Mouse (Mus musculus) heart, postnatal 0 days (tissue): ENCODE data around the gene Rbfox2. TPM values are rescaled to one million over a fixed set of nuclear protein-coding genes. Genes with fewer than 3 reads are reported as not detected.

Source experiments
- ATAC-seq: fragments of 200-750 bp; cut with Nextera tagmentation; 2 replicates; pipeline ENCODE4 v1.8.0; 2017; ENCODE audit warnings: low read depth, moderate number of reproducible peaks, moderate library complexity; ENCODE audit not compliant: insufficient read depth
- DNase-seq: peaks from one replicate; pipeline ENCODE4 v3.0.0-alpha.2; 2016; ENCODE audit warnings: low spot score
- H3K27ac ChIP-seq: fragments of 300-500 bp; sonication (generic); 2 replicates; pipeline ENCODE4 v1.5.1; 2014; ENCODE audit warnings: low read depth, mild to moderate bottlenecking
- H3K27me3 ChIP-seq: fragments of 300-500 bp; sonication (generic); 2 replicates; pipeline ENCODE4 v1.6.1; 2014; ENCODE audit warnings: low read length, mixed read lengths; ENCODE audit not compliant: control insufficient read depth, insufficient read depth
- H3K36me3 ChIP-seq: fragments of 300-500 bp; sonication (generic); replicated peaks from 2 replicates; pipeline ENCODE4 v1.6.1; 2014; ENCODE audit warnings: low read length, mixed read lengths; ENCODE audit not compliant: control insufficient read depth, insufficient read depth
- H3K4me1 ChIP-seq: fragments of 300-500 bp; sonication (generic); 2 replicates; pipeline ENCODE4 v1.6.1; 2014; ENCODE audit warnings: antibody characterized with exemption; ENCODE audit not compliant: control insufficient read depth, insufficient read depth
- H3K4me2 ChIP-seq: fragments of 300-500 bp; sonication (generic); 2 replicates; pipeline ENCODE4 v1.6.1; 2014; ENCODE audit warnings: low read depth, mild to moderate bottlenecking, low read length, moderate library complexity
- H3K4me3 ChIP-seq: fragments of 300-500 bp; sonication (generic); 2 replicates; pipeline ENCODE4 v1.5.1; 2014; ENCODE audit warnings: low read depth, low read length
- H3K9ac ChIP-seq: fragments of 300-500 bp; sonication (generic); replicated peaks from 2 replicates; pipeline ENCODE4 v1.6.1; 2014; ENCODE audit warnings: low read depth, low read length, mixed read lengths
- H3K9me3 ChIP-seq: fragments of 300-500 bp; sonication (generic); replicated peaks from 2 replicates; pipeline ENCODE4 v1.6.1; 2016; ENCODE audit warnings: low read length; ENCODE audit not compliant: control insufficient read depth
- CTCF ChIP-seq: IDR thresholded peaks from 2 replicates; pipeline ENCODE4 v1.5.1; 2016; ENCODE audit warnings: antibody characterized with exemption, control low read depth, low read depth
- EP300 ChIP-seq: IDR thresholded peaks from 2 replicates; pipeline ENCODE4 v1.6.1; 2016; ENCODE audit warnings: antibody characterized with exemption, low read depth
- WGBS: fragments of 180-500 bp; shearing (Covaris S2); extraction: QIAGEN DNeasy Blood & Tissue Kit; methylation state at CpG from one replicate; pipeline ENCODE4 v1.1.7; 2014; 5-methylcytosine and 5-hydroxymethylcytosine counted together
- polyA plus RNA-seq: library from polyadenylated mRNA; unstranded; fragments of >200 nt; fragmentation: Nextera tagmentation; extraction: Ambion mirVana; gene quantifications from 2 replicates; pipeline ENCODE4 v1.2.1, GENCODE M21; 2015
- total RNA-seq: library from RNA; depleted of rRNA; stranded (reverse); fragments of >200 nt; gene quantifications from 2 replicates; pipeline ENCODE4 v1.2.3, GENCODE M21; 2014; ENCODE audit warnings: low replicate concordance

Gene Rbfox2
- total and polyA plus RNA-seq, 2 experiments from 2014 or later, result 49.1 to 143 TPM

DNA sequence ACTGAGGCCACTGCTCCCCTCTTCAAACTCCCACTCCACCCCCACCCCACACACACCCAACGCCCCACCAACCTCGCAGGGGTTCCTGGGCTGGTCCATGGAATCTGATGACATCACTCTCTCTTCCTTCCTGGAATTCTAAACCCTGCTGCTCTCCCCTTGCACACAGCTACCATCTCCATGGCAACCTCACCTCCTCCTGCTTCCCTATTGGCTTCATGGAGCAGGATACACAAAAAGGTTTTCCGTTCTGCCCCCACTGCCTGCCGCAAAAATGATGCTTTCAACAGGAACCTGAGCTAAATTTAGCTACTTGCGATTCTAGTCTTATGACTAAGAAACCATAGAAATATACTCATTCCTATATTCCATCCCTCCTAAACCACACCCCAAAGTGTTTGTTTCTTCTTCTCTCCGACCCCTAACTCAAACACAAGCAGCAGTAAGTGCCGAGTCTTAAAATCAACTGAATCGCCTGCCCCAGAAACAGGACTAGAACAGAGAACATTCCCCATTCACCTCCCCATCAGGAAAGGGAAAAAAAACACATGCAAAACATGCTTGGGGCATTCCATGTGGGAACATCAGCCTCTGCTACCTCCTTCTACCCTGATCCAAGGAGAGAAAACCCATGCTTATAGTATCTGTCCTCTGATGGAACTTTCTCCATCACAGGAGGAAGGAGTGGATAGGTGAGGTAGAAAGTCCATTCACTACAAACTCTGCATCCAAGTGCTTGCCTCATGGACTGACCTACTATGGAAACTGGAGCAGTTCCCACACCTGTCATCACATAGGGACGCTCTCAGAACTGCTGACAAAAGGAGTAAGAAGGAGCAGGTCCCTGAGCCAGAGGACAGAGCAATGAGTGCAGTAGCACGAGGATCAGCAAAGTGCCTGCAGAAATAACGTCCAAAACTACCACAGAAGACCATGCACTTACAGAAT is 61.1 kb downstream of the Rbfox2 start:
- no peak overlapping the region for H3K4me3 ChIP-seq
- H3K9ac ChIP-seq, result no peak overlapping the region
- 8% methylated on average over 11 of the region's 11 CpGs for WGBS
- peaks cover 20% of the 10 kb centered on the region for H3K4me1 ChIP-seq
- H3K27me3 ChIP-seq, result no peaks in the 10 kb centered on the region
- TF ChIP-seq CTCF, result no peak
- no peak for TF ChIP-seq EP300
- H3K4me2 ChIP-seq, result peak overlapping the region; percentile 14; the same call in 1 of the 2 replicates
- H3K9me3 ChIP-seq, result no peaks in the 10 kb centered on the region
- peak overlapping the region; percentile 68 for H3K27ac ChIP-seq
- H3K36me3 ChIP-seq, result no peaks in the 10 kb centered on the region
- DNase-seq, result peak; percentile 68
- peak; percentile 86 for ATAC-seq

- TF ChIP-seq EP300 (no peak), CTCF (no peak)
- Histone ChIP-seq H3K27ac (0 out of 2 replicates have a peak overlapping the region, but pooled peaks have one; percentile 3), H3K9me3 (no peaks in the 10 kb centered on the region), H3K36me3 (no peaks in the 10 kb centered on the region), H3K9ac (no peak overlapping the region), H3K4me3 (no peak overlapping the region), H3K4me1 (peaks cover 20% of the 10 kb centered on the region), H3K27me3 (no peaks in the 10 kb centered on the region), H3K4me2 (no peak overlapping the region)
- ATAC-seq, result no peak
- DNase-seq, result no peak
- 71% methylated on average over 5 of the region's 5 CpGs for WGBS
Observed at GRCm38 (mm10) chr15:77244634-77245033, 62.2 kb downstream of the Rbfox2 start.

- Histone ChIP-seq H3K27me3 (no peaks in the 10 kb centered on the region), H3K9ac (no peak overlapping the region), H3K4me2 (no peak overlapping the region), H3K36me3 (no peaks in the 10 kb centered on the region), H3K9me3 (no peaks in the 10 kb centered on the region), H3K4me3 (no peak overlapping the region), H3K4me1 (peaks cover 20% of the 10 kb centered on the region), H3K27ac (no peak overlapping the region)
- no peak for ATAC-seq
- no peak for TF ChIP-seq EP300
- TF ChIP-seq CTCF, result no peak
- DNase-seq, result no peak
- whole genome bisulfite sequencing, result 84% methylated on average over 5 of the region's 5 CpGs
Observed at GRCm38 (mm10) chr15:77243876-77244560, 62.8 kb downstream of the Rbfox2 start.

DNA sequence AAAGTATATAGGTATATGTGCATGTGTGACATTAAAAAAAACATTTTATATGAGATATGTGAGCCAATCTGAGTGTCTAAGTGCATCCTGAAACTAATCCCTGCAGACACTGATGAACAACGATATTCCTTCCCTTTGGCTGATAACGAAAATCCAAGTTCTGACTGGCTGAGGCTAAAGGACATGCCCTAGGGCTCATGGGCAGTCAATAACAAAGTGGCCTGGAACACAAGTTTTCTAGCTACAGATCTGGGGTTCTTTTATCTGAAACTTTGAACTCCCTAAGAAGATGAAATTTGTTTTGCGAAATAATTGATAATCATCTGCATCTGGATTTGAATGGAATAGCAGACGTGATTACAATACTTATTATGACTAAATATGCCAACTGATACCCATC is 66.2 kb downstream of the Rbfox2 start:
- Histone ChIP-seq H3K27ac (no peak overlapping the region), H3K9me3 (no peaks in the 10 kb centered on the region), H3K27me3 (no peaks in the 10 kb centered on the region), H3K4me1 (peaks cover 28% of the 10 kb centered on the region), H3K4me2 (no peak overlapping the region), H3K36me3 (no peaks in the 10 kb centered on the region), H3K9ac (no peak overlapping the region), H3K4me3 (no peak overlapping the region)
- DNase-seq (no peak), ATAC-seq (no peak)
- 70% methylated on average over 4 of the region's 4 CpGs for WGBS
- TF ChIP-seq CTCF (no peak), EP300 (no peak)

DNA sequence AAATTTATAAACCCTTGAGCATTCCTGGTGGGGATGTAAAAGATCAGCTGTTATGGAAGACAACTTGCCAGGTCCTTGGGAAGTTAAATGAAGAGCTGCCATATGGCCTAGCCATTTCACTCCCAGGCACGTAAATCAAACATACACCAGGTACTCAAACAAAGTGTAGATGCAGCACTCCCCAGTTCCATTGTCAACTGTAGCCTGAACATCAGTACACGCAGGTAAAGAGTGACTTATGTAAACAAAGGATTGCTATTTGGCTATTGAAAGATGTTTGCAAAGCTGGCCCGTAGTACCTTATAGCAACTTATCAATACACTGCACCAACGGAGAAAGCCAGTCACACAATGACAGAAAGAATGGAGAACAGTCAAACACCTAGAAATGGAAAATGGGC is 67.2 kb downstream of the Rbfox2 start:
- ATAC-seq, result no peak

More for the DNA sequence above, 67.2 kb downstream of the Rbfox2 start:
- TF ChIP-seq CTCF (no peak), EP300 (no peak)
- Histone ChIP-seq H3K36me3 (no peaks in the 10 kb centered on the region), H3K27me3 (no peaks in the 10 kb centered on the region), H3K27ac (no peak overlapping the region), H3K4me3 (no peak overlapping the region), H3K4me1 (peaks cover 33% of the 10 kb centered on the region), H3K9me3 (no peaks in the 10 kb centered on the region), H3K4me2 (no peak overlapping the region), H3K9ac (no peak overlapping the region)
- WGBS, result 85% methylated on average over 4 of the region's 4 CpGs
- no peak for DNase-seq
